Mouse (Mus musculus): Measurements from ENCODE around the gene Tsc22d3.

DNA sequence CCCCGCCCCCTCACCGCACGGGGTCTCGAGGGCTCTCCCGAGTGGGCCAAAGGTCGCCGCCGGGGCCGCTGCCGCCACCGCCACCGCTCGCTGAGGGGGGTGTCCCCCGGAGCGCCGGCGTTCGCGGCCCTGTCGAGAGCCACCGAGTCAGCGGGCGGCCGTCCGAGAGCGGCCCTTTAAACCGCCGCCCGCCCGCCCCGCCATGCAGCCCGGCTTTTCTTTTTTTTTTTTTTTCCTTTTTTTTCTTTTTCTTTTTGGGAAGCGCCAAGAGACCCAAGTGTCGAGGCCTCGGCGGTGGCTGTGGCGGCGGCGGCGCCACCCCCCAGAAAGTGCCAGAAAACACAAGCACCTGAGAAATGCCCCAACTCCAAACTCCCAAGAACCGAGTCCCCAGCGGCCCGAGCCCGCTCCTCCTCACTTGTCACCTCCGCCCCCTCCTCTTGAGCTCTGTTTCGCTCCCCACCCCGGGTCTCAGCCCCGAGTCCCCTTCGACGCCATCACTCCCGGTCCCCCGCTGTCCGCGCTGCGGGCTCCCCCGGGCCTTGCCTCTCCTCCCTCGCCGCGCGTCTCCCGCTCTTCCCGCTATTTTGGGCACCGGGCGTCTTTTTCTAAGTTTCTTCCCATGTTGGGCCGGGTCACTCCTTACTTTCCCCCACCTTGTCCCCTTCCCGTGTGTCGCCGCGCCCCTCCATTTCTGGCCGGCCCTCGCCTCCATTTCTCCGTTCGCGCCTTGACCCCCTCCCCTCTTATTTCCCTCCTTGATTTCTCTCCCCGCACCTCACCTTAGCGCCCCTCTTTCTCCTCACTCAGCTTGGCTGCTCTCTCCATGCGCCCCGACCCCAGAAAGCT, 674 bp downstream of the Tsc22d3 start:
- TF ChIP-seq USF1 (IDR thresholded peaks at IDR 0.05; ENCODE audit: low read depth): no peak
- TF ChIP-seq MYOG (IDR thresholded peaks at IDR 0.05; ENCODE audit: control insufficient read depth in 1 of 3, insufficient read depth in 1 of 3, insufficient read length in 2 of 3, low read depth in 2 of 3): no peak
- no peak for TF ChIP-seq REST (IDR thresholded peaks at IDR 0.05; ENCODE audit: insufficient read depth, insufficient read length)
- no peak for TF ChIP-seq POLR2A (IDR thresholded peaks at IDR 0.05; ENCODE audit: insufficient read length, low read depth)
- TF ChIP-seq MYOD1 (IDR thresholded peaks at IDR 0.05; ENCODE audit: control insufficient read depth in 1 of 3, insufficient read length in 2 of 3, low read depth in 2 of 3): no peak
